Mouse (Mus musculus) adrenal gland, postnatal 10 days (tissue): ENCODE results near the gene Ppp1r21. TPM values are rescaled to one million over a fixed set of nuclear protein-coding genes. Genes with fewer than 3 reads are reported as not detected.
A peak's percentile ranks its signal among the peaks of the same experiment; 100 is the strongest.

ENCODE experiments used
- DNase-seq: peaks from one replicate; pipeline ENCODE4 v3.0.0; 2021; ENCODE audit warnings: mixed read lengths
- long read RNA-seq, 2 experiments: library from polyadenylated mRNA; stranded (forward); transcript quantifications; one replicate each; pipeline ENCODE4 v2.0.0; 2021
- total RNA-seq, 2 experiments: library from RNA; stranded (reverse); gene quantifications; 2 replicates each; pipeline ENCODE4 v1.2.3; 2021

Ppp1r21 gene
- total RNA-seq, result 10 to 100 TPM; 30.9 to 31.1 TPM
- long read RNA-seq, experiment 1, transcript Ppp1r21-201 (22 exons, 3,141 nt), result major isoform, 17 of 19 reads
- long read RNA-seq, experiment 1, partial matches to known transcripts, result 2 of 19 reads
- long read RNA-seq, experiment 1, other reads (novel, unspliced or antisense), result 0 of 19 reads
- long read RNA-seq, experiment 2, partial matches to known transcripts, result 1 of 7 reads
- long read RNA-seq, experiment 2, other reads (novel, unspliced or antisense), result 1 of 7 reads

- DNase-seq, result peak; percentile 99
Measured at GRCm38 (mm10) chr17:88529519-88530235, at the start of gene Ppp1r21. Gene Ppp1r21 (plus strand): TSS chr17:88530118.

- DNase-seq, result no peak
Measured at GRCm38 (mm10) chr17:88480369-88480768, 49.5 kb upstream of the Ppp1r21 start.

GRCm38 (mm10) chr17:88481062-88481461 is 48.9 kb upstream of the Ppp1r21 start:
- DNase-seq, result no peak

GRCm38 (mm10) chr17:88481587-88481986 is 48.3 kb upstream of the Ppp1r21 start:
- DNase-seq, result no peak

- no peak for DNase-seq
Measured at GRCm38 (mm10) chr17:88484539-88484938, 45.4 kb upstream of the Ppp1r21 start.

- DNase-seq, result no peak
Measured at GRCm38 (mm10) chr17:88484951-88485350, 45.0 kb upstream of the Ppp1r21 start.

GRCm38 (mm10) chr17:88490546-88490945 is 39.4 kb upstream of the Ppp1r21 start:
- no peak for DNase-seq

GRCm38 (mm10) chr17:88491366-88492106 is 38.4 kb upstream of the Ppp1r21 start:
- DNase-seq, result no peak

- DNase-seq, result no peak
Measured at GRCm38 (mm10) chr17:88492107-88492460, 37.8 kb upstream of the Ppp1r21 start.

- no peak for DNase-seq
Measured at GRCm38 (mm10) chr17:88493551-88493950, 36.4 kb upstream of the Ppp1r21 start.

GRCm38 (mm10) chr17:88494121-88494771 is 35.7 kb upstream of the Ppp1r21 start:
- DNase-seq, result no peak

GRCm38 (mm10) chr17:88494772-88495132 is 35.2 kb upstream of the Ppp1r21 start:
- no peak for DNase-seq

- no peak for DNase-seq
Measured at GRCm38 (mm10) chr17:88498090-88498682, 31.7 kb upstream of the Ppp1r21 start.

- no peak for DNase-seq
Measured at GRCm38 (mm10) chr17:88504056-88504455, 25.9 kb upstream of the Ppp1r21 start.

- no peak for DNase-seq
Measured at GRCm38 (mm10) chr17:88505275-88505723, 24.6 kb upstream of the Ppp1r21 start.

- no peak for DNase-seq
Measured at GRCm38 (mm10) chr17:88505941-88506340, 24.0 kb upstream of the Ppp1r21 start.

- no peak for DNase-seq
Measured at GRCm38 (mm10) chr17:88507376-88507775, 22.5 kb upstream of the Ppp1r21 start.

- DNase-seq, result peak; percentile 86
Measured at GRCm38 (mm10) chr17:88508846-88509508, 20.9 kb upstream of the Ppp1r21 start.

- DNase-seq, result no peak
Measured at GRCm38 (mm10) chr17:88509999-88510398, 19.9 kb upstream of the Ppp1r21 start.

- DNase-seq, result peak; percentile 89
Measured at GRCm38 (mm10) chr17:88511095-88511551, 18.8 kb upstream of the Ppp1r21 start.

GRCm38 (mm10) chr17:88516477-88516876 is 13.4 kb upstream of the Ppp1r21 start:
- no peak for DNase-seq

- peak; percentile 33 for DNase-seq
Measured at GRCm38 (mm10) chr17:88527781-88528180, 2.1 kb upstream of the Ppp1r21 start.
